ENCODE assay signal across 8 mouse cellular contexts in genomic region chr14:31000356-31000755, GRCm38 (mm10). TPM values are rescaled to one million over a fixed set of nuclear protein-coding genes. Genes with fewer than 3 reads are reported as not detected.
A peak's percentile ranks its signal among the peaks of the same experiment; 100 is the strongest.
DNase-seq lines count a peak whose midpoint lies in the region; ATAC-seq and TF ChIP-seq lines count a peak whose summit lies in the region.

No protein-coding gene starts in this region.

- H3K27me3 ChIP-seq in heart, embryonic 15.5 days, result no peaks in the 10 kb centered on the region
- no peaks in the 10 kb centered on the region for H3K27me3 ChIP-seq in hindbrain, embryonic 11.5 days (ENCODE audit: control insufficient read depth, insufficient read depth, low read length)
- no peaks in the 10 kb centered on the region for H3K27me3 ChIP-seq in midbrain, embryonic 11.5 days (ENCODE audit: control insufficient read depth, insufficient read depth, low read length)

- in situ Hi-C loops in ES-E14 (cut with MboI; ENCODE audit: low sequenced_read_pairs in 2 of 2, unreplicated experiment in 2 of 2), result no loop called here

- peak overlapping the region; percentile 74 for H3K4me2 ChIP-seq in heart, embryonic 15.5 days
- H3K4me2 ChIP-seq in hindbrain, embryonic 11.5 days (replicated peaks; ENCODE audit: low read depth, low read length), result peak overlapping the region; percentile 78
- H3K4me2 ChIP-seq in midbrain, embryonic 11.5 days, result peak overlapping the region; percentile 85

- peak overlapping the region; percentile 94 for H3K9ac ChIP-seq in heart, embryonic 15.5 days
- H3K9ac ChIP-seq in ES-E14 (ENCODE audit: insufficient read depth, low read depth, low read length, poor library complexity, severe bottlenecking), result no peak overlapping the region; the same call in 1 of the 2 replicates
- peak overlapping the region; percentile 91 for H3K9ac ChIP-seq in hindbrain, embryonic 11.5 days (ENCODE audit: low read depth, low read length)
- H3K9ac ChIP-seq in midbrain, embryonic 11.5 days (ENCODE audit: low read length), result peak overlapping the region; percentile 91

- H3K27ac ChIP-seq in heart, embryonic 15.5 days, result no peak overlapping the region
- H3K27ac ChIP-seq in ES-E14 (ENCODE audit: insufficient read depth, low read depth, low read length, poor library complexity, severe bottlenecking), result no peak overlapping the region
- no peak overlapping the region for H3K27ac ChIP-seq in hindbrain, embryonic 11.5 days (ENCODE audit: low read depth, low read length)
- H3K27ac ChIP-seq in midbrain, embryonic 11.5 days (ENCODE audit: low read depth, low read length), result no peak overlapping the region

- no peaks in the 10 kb centered on the region for H3K9me3 ChIP-seq in heart, embryonic 15.5 days (replicated peaks)
- H3K9me3 ChIP-seq in ES-E14 (ENCODE audit: control insufficient read depth, insufficient read depth, low read depth, low read length), result no peaks in the 10 kb centered on the region
- no peaks in the 10 kb centered on the region for H3K9me3 ChIP-seq in hindbrain, embryonic 11.5 days (ENCODE audit: control insufficient read depth, low read length)
- H3K9me3 ChIP-seq in midbrain, embryonic 11.5 days (ENCODE audit: control insufficient read depth, low read length), result no peaks in the 10 kb centered on the region

- peaks cover 7% of the 10 kb centered on the region; the same call in 1 of the 2 replicates for H3K36me3 ChIP-seq in heart, embryonic 15.5 days
- H3K36me3 ChIP-seq in ES-E14 (ENCODE audit: control insufficient read depth, insufficient read depth, low read length, poor library complexity, severe bottlenecking), result no peaks in the 10 kb centered on the region
- no peaks in the 10 kb centered on the region for H3K36me3 ChIP-seq in hindbrain, embryonic 11.5 days (ENCODE audit: control insufficient read depth, insufficient read depth, low read length)
- no peaks in the 10 kb centered on the region for H3K36me3 ChIP-seq in midbrain, embryonic 11.5 days (ENCODE audit: control insufficient read depth, insufficient read depth, low read length)

- 58% methylated on average over 10 of the region's 10 CpGs for whole genome bisulfite sequencing in heart, embryonic 15.5 days
- WGBS in hindbrain, embryonic 11.5 days, result 63% methylated on average over 10 of the region's 10 CpGs
- WGBS in midbrain, embryonic 11.5 days, result 69% methylated on average over 10 of the region's 10 CpGs

- H3K4me1 ChIP-seq in heart, embryonic 15.5 days (replicated peaks), result peaks cover 16% of the 10 kb centered on the region
- H3K4me1 ChIP-seq in ES-E14 (ENCODE audit: control insufficient read depth in 2 of 2, insufficient read depth in 2 of 2, low read length in 2 of 2, poor library complexity in 1 of 2), result peaks cover 0 to 3% of the 10 kb centered on the region in 2 experiments; a peak in 1 of 4 replicates
- no peaks in the 10 kb centered on the region; the same call in 1 of the 2 replicates for H3K4me1 ChIP-seq in hindbrain, embryonic 11.5 days (replicated peaks; ENCODE audit: control insufficient read depth, insufficient read depth, low read length)
- peaks cover 11% of the 10 kb centered on the region for H3K4me1 ChIP-seq in midbrain, embryonic 11.5 days (ENCODE audit: control insufficient read depth, insufficient read depth, low read length)

- peak overlapping the region; percentile 95 for H3K4me3 ChIP-seq in heart, embryonic 15.5 days
- peak overlapping the region; percentile 84 to 95 for H3K4me3 ChIP-seq in ES-E14 (ENCODE audit: insufficient read depth in 1 of 2, low read depth in 1 of 2, low read length in 2 of 2, poor library complexity in 1 of 2, severe bottlenecking in 1 of 2)
- peak overlapping the region; percentile 92 for H3K4me3 ChIP-seq in hindbrain, embryonic 11.5 days (ENCODE audit: low read depth, low read length)
- peak overlapping the region; percentile 93 for H3K4me3 ChIP-seq in midbrain, embryonic 11.5 days (ENCODE audit: low read depth, low read length)

- ATAC-seq in heart, embryonic 15.5 days (replicated peaks; ENCODE audit: insufficient number of reproducible peaks, insufficient read depth, low FRiP score, low read depth), result no peak
- no peak for ATAC-seq in hindbrain, embryonic 11.5 days (ENCODE audit: low FRiP score)
- no peak for ATAC-seq in midbrain, embryonic 11.5 days (ENCODE audit: low FRiP score)

- no peak for DNase-seq in heart, adult 9 months (ENCODE audit: low spot score in 2 of 2)
- DNase-seq in ES-E14 (ENCODE audit: low read depth, low spot score) (no peak), MN1 (ENCODE audit: low spot score) (no peak)
- no peak for DNase-seq in hindbrain, embryonic 11.5 days (ENCODE audit: low spot score)
- DNase-seq in midbrain, embryonic 11.5 days (ENCODE audit: low spot score, missing footprints), result peak; percentile 81
- DNase-seq in spleen, adult 12 weeks (ENCODE audit: low spot score), result no peak
- no peak for DNase-seq in thymus, postnatal 10 days (ENCODE audit: low spot score in 2 of 2)

TF ChIP-seq in ES-E14, 5 proteins besides CTCF, POLR2A, EP300 and RAD21:
- TF ChIP-seq ZC3H11A (IDR thresholded peaks at IDR 0.05; ENCODE audit: borderline replicate concordance, low read depth, low read length) (no peak), MAFK (IDR thresholded peaks at IDR 0.05; ENCODE audit: insufficient read depth, low read depth, low read length) (no peak), ZNF384 (IDR thresholded peaks at IDR 0.05; ENCODE audit: low read depth, low read length) (no peak), HCFC1 (IDR thresholded peaks at IDR 0.05; ENCODE audit: borderline replicate concordance, insufficient read depth, low read length) (no peak), CHD2 (IDR thresholded peaks at IDR 0.05; ENCODE audit: low read depth, low read length) (no peak)

RNA-seq across cellular contexts. Expression of gene Glt8d1, which starts 0.8 kb away (rescaled TPM):
- polyA plus RNA-seq in heart, embryonic 15.5 days (2015; fragmentation: Nextera tagmentation; extraction: Ambion mirVana), result 45.2 and 46.8 TPM in 2 replicates
- total RNA-seq in ES-E14 (2012; rRNA removed), result 22.4 and 25.4 TPM in 2 replicates
- 65.2 and 74.2 TPM in 2 replicates for polyA plus RNA-seq in hindbrain, embryonic 11.5 days (2014; fragmentation: Nextera tagmentation; extraction: Ambion mirVana)
- polyA plus RNA-seq in midbrain, embryonic 11.5 days (2014; fragmentation: Nextera tagmentation; extraction: Ambion mirVana), result 63.4 and 68.3 TPM in 2 replicates

RNA-seq across cellular contexts. Expression of gene Spcs1, which starts 1.1 kb away (rescaled TPM):
- polyA plus RNA-seq in heart, embryonic 15.5 days (2015; fragmentation: Nextera tagmentation; extraction: Ambion mirVana), result 310 and 368 TPM in 2 replicates
- 161 and 182 TPM in 2 replicates for total RNA-seq in ES-E14 (2012; rRNA removed)
- 294 and 304 TPM in 2 replicates for polyA plus RNA-seq in hindbrain, embryonic 11.5 days (2014; fragmentation: Nextera tagmentation; extraction: Ambion mirVana)
- 269 and 301 TPM in 2 replicates for polyA plus RNA-seq in midbrain, embryonic 11.5 days (2014; fragmentation: Nextera tagmentation; extraction: Ambion mirVana)

RNA-seq across cellular contexts. Expression of gene Pbrm1, which starts 18.6 kb away (rescaled TPM):
- polyA plus RNA-seq in heart, embryonic 15.5 days (2015; fragmentation: Nextera tagmentation; extraction: Ambion mirVana), result 91.4 and 101 TPM in 2 replicates
- 57.2 and 58.9 TPM in 2 replicates for total RNA-seq in ES-E14 (2012; rRNA removed)
- 125 and 139 TPM in 2 replicates for polyA plus RNA-seq in hindbrain, embryonic 11.5 days (2014; fragmentation: Nextera tagmentation; extraction: Ambion mirVana)
- polyA plus RNA-seq in midbrain, embryonic 11.5 days (2014; fragmentation: Nextera tagmentation; extraction: Ambion mirVana), result 134 and 140 TPM in 2 replicates

RNA-seq across cellular contexts. Expression of gene Gnl3, which starts 18.6 kb away (rescaled TPM):
- 54.2 and 55.1 TPM in 2 replicates for polyA plus RNA-seq in heart, embryonic 15.5 days (2015; fragmentation: Nextera tagmentation; extraction: Ambion mirVana)
- total RNA-seq in ES-E14 (2012; rRNA removed), result 377 and 427 TPM in 2 replicates
- polyA plus RNA-seq in hindbrain, embryonic 11.5 days (2014; fragmentation: Nextera tagmentation; extraction: Ambion mirVana), result 82.6 and 85.6 TPM in 2 replicates
- 96.2 and 103 TPM in 2 replicates for polyA plus RNA-seq in midbrain, embryonic 11.5 days (2014; fragmentation: Nextera tagmentation; extraction: Ambion mirVana)

RNA-seq across cellular contexts. Expression of gene Nek4, which starts 49.2 kb away (rescaled TPM):
- 5.4 and 7.3 TPM in 2 replicates for polyA plus RNA-seq in heart, embryonic 15.5 days (2015; fragmentation: Nextera tagmentation; extraction: Ambion mirVana)
- 15.0 and 16.8 TPM in 2 replicates for total RNA-seq in ES-E14 (2012; rRNA removed)
- 17.7 and 19.3 TPM in 2 replicates for polyA plus RNA-seq in hindbrain, embryonic 11.5 days (2014; fragmentation: Nextera tagmentation; extraction: Ambion mirVana)
- 17.9 and 19.2 TPM in 2 replicates for polyA plus RNA-seq in midbrain, embryonic 11.5 days (2014; fragmentation: Nextera tagmentation; extraction: Ambion mirVana)
